Mouse (Mus musculus) embryo, embryonic 11.5 days (tissue): ENCODE results near the gene Hivep3.
A peak's percentile ranks its signal among the peaks of the same experiment; 100 is the strongest.

ENCODE experiments used
- DNase-seq: peaks from one replicate; pipeline ENCODE4 v3.0.0-alpha.2; 2012; ENCODE audit warnings: low read depth, low spot score

The Hivep3 gene

DNA sequence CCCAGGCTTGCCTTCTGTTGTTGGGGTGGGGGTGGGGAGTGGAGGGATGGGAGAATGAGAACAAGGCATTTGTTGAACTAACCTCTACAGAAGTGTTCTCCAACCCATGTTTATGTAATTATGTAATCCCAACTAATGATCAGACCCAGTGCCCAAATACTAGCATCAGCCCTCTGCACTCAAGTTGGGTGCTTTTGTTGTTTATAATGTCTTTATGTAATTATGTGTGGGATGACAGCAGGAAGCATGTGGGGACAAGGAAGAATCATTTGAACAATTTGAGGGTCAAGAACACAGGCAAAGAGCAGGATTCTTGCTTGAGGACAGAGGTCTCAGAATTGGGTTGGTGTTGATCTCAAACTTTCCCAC is 82.2 kb downstream of the Hivep3 start:
- no peak for DNase-seq

DNA sequence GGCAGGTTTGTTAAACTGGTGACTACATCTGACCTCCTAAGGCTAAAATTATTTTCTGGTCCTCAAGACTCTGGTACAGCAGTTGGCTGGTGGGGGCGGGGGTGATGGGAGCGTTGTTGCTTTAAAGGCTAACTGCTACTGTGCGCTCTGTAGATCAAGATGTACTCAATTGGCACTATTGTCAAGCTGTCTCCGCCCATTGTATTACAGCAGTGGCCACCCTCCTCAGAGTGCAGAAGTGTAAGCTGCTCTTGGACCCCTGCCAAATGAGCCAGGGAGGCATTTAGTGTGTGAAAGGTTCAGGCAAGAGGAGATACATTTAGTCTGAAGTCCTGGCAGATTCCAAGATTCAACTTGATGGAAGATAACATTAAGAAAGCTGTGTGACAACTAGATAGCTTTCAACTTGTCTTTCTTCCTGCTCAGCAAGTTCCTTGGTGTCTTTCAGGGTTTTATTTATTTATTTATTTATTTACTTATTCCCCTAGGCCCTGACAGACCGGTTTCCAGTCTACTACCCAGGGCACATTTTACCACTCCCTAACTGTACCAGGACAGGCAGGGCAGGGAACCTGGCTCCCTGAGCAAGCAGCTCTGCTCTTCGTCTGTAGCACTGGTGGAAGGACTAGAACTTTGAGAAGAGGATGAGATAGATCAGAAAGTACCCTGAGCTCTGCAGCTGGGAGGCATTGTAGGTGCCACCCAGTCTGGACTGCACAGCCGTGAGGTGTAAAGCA is 83.2 kb downstream of the Hivep3 start:
- peak; percentile 20 for DNase-seq

DNA sequence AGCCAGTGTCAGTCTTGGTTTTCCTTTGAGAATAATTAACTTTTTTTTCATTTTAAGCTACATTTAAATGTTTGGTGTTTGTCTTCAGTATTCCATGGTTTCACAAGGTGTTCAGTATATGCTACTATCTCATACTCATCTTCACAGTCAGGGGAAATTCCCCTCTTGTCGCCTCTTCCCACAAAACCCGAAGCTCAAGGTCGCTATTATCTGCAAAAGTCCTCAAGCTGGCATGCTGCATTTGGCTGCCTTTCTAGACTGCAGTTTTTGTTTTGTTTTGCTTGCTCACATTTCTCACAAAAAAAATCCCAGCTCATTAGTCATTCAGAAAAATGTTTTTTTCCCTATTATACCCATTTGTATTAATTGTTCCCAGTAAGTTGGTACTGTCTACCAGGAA is 92.4 kb downstream of the Hivep3 start:
- DNase-seq, result no peak

DNA sequence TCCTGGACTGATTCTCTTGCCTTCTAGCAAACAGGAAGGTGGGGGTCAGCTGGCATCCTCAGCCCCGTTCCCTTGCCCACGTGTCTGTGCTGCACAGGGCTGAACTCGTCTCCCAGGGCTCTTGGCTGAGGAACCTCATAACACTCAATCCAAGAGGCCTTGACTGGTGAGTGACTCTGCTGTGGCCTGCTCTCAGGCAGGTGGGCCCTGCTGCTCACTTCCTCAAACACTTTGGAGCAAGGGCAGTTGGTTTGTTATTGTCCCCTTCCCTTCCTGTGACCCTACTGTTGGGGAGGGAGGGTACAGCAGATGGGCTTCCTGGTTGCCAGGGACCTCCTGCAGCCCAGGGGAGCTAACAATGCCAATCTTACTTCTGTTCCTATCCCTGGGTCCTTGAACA is 94.8 kb downstream of the Hivep3 start:
- DNase-seq, result no peak

DNA sequence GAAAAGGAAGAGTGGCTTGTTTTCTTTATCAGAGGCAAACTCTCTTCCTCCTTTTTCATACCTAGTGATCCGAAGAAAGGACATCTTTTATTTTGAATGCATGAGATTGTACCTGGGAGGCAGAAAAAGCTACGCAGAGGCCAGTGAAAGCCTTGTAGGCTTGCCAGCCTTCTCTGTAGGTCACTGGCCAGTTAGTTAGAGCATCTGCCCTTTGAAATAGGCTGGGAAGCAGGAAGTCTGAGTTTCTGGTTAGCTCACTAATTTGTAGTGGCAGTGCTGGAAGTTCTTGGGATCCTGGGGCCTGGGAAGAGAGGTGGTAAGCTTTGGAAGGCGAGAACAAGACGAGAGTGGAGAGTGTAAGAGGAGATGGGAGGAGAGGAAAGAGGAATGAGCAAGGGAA is 95.4 kb downstream of the Hivep3 start:
- no peak for DNase-seq

DNA sequence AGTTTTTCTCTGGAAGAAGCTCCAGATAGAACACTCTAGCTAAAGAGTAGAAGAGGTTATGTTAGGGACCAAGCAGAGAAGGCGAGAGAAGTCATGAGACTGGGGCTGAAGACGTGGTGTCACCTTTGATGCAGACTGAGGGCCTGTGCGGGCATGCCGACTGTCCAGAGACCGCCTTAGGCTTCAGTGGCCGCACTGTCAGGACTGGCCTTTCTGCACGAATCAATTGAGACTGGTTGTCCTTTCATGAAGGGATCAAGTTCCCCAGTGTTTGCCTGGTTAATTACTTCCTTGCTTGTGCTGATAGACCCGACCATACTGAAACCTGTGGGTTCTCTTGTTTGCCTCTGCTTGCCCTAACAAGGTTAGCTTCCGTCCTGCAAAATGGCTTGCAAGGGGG is 99.7 kb downstream of the Hivep3 start:
- no peak for DNase-seq

DNA sequence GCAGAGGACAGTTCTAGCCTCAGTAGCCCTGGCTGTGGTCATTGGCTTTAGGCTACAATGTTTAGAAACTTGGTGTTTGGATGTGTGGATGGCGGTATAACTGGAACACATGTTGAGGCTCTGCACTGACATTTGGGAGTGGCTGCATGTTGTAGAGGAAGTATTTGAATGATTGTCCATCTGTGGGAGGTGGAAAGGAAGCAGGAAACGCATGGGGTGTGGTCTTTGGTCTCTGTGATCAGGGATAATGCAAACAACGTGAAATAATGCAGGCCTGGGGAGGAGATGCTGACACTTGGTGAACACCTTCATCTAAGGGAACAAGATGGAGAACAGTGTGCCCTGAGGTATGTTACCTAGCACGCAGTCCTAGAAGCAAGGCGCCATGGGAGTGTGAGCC is 100.3 kb downstream of the Hivep3 start:
- no peak for DNase-seq

DNA sequence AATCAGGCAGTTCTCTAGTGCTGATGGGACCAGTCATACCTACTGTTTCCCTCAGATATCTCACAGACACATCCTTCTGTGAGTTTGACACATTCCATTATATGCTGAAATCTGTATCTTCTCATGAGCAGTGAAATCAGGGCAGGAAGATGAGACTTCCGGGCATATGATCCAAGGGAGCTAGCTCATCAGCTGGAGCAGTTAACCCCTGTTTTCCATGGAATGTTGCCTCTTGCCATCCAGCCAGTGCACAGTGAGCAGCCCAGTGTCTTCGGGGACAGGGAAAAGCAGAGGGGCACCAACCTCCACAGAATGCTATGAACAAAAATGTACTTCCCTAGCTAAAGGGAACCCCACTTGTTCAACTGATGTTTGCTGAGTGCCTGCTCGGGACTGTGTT is 102.6 kb downstream of the Hivep3 start:
- DNase-seq, result no peak

DNA sequence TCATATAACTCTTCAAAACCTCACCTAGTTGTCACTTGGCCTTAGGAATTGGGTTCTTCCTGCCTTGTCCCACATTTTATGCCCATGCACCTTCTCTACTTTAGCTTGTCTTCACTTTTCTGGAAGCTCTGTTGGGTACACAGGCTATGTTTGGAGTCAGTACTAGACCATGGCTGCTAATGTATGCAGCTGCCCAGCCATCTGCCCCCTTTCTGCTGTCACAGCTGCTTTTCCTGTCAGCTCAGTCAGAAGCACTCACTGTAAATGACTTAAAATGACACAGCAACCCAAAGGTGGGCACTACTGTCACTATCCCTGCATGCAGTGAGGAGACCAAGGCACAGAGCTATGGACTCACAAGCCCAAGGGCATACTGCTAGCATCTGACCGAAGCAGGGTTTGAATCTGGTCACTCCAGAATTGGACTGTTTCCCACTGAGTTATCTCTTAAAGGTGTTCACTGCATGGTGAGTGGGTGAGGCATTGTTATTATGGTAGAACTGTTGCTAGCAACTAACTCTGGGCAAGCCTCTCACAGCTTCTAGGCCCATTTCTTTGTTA is 104.0 kb downstream of the Hivep3 start:
- no peak for DNase-seq

DNA sequence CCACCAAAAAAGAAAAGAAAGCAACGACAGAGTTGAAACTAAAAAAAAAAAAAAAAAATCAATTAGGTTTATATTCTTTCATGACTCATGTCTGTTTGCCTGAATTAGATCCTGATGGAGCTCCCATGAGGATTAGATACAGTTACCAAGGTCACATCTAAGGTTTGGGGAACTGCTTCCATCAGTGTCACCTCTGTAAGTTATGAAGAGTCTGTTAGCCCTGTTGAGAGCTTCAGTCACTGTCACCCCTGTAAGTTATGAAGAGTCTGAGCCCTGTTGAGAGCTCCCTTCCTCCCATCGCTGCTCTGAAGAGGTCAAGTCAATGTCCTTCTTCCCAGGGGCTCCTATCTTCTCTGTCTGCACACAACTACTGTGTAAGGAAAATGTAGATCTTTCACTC is 104.7 kb downstream of the Hivep3 start:
- DNase-seq, result no peak

DNA sequence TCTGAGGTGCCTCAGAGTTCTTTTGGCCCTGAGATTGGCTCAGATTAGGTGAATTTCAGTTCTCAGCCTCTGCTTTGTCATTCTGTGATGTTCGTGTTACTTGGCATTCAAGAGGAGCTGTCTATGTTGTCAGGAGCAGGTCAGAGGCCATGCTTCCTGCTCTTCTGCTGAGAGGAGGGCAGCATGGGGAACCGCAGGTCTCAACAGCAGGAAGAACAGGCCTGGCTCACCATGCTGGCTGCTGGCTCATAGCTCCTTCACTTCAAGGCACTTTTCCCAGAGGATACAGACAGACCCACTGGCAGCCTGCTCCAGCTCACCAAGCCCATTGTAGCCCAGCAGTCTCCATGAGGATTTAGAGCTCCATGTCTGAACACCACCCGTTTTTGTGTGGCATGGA is 109.7 kb downstream of the Hivep3 start:
- no peak for DNase-seq

DNA sequence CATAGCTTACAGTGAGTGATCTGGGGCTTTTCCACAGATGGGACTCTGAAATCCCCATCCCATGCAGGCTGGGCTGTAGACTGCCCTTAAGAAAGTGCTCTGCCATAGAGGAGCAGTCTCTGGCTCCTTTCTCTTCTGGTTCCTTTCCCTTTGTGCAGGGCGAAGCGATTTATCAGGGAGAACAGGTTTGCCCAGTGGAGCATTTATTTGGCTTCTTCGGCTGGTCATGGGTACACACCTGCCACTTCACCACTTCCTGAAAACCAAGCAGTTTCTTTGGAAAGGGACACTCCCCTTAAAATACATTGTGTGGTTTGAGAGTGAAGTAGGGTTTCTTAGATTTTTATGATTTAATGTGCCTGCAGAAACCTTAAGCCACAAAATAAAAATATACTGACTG is 110.7 kb downstream of the Hivep3 start:
- DNase-seq, result no peak

DNA sequence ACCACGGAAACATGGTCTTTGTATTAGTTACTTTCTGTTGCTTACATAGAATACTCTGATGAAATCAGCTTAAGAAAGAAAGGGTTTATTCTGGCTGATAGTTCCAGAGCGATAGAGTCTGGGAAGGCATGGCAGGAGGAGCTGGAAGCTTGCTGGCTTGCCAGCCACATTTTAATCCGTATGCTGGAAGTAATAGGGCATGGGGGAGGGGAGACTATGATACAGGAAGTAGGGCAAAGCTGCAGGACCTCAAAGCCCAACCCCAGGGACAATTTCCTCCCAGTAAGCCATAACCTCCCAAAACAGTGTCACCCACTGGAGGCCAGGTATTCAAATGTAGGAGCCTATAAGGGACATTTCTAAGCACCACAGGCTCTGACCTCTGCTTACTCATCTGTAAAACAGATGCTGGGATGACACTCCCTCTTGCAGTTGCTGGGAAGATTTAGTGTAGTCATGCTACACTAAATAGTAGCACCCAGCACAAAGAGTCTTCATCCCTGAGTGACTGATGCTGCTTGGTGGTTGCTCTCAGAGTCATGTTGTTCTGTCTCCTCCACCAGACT is 112.1 kb downstream of the Hivep3 start:
- DNase-seq, result no peak

DNA sequence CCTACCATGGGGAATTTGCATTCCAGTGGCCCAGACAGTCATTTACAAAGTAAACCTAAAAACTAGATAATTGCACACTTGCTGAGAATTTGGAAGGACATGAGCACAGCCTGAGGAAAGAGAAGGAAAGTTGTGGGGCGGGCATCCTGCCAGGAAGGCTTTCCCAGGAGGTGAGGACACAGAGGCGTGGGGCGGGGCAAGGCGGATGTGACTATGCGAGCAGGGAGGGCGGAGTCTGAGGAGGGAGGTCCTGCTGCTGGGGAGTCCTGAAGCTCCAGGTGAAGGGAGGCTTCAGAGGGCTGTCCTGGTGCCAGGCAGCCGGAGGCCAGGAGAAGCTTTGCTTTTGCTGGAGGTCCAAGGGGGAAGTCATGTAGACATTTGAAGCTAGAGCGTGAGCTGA is 118.9 kb downstream of the Hivep3 start:
- DNase-seq, result no peak

DNA sequence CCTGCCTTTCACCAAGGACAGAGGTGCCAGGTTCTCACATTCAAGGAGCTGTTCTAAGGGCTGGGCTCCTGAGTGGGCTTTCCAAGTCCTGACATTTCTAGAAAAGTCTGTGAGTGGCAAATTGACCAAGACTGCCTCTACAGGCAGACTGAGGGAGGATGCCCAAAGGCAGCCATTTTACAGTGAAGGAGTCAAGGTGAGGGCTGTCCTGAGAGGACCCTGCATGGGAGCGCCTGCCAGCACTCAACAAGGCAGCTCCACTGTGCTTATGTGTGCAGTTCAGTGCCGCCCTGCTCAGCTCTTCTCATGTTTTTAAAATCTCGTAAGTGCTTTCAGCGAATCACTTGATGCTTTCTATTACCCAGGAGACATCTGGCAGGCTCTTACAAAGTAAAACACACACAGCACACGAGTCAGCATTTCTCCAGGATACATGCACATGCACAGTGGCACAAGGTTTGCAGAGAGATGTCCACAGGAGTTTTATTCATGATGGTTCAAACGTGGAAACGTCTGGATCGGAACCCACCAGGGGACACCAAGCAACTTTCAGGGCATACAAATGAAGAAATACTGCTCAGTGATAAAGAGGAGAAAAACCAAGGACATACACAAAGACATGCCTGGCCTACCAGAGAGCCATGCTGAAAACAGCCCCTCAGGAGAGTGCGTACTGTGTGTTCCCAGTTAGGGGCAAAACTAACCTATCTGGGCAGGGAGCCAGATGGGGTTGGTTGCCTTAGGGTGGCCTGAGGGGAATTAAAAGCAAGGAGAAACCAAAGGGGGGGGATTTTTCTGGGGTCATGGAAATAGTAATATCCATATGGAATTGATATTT is 120.9 kb downstream of the Hivep3 start:
- DNase-seq, result no peak

DNA sequence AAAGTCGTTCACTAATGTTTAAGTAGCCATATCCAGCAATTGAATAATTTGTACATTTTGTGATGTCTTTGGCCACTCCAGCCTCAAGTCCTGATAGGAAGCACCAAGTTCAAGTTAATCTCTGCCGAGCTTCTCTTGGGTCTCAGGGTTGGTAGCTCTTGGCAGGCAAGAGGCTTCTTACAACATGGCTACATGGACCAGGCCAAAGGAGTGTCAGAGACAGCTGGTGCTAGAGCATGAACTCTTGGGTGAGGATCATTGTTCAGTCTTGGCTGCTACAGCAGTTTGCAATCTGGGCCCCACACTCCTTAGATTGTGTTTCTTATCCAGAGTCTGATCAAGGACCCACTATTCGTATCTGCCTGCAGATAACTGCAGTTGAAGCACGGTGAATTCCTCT is 125.9 kb downstream of the Hivep3 start:
- DNase-seq, result no peak

DNA sequence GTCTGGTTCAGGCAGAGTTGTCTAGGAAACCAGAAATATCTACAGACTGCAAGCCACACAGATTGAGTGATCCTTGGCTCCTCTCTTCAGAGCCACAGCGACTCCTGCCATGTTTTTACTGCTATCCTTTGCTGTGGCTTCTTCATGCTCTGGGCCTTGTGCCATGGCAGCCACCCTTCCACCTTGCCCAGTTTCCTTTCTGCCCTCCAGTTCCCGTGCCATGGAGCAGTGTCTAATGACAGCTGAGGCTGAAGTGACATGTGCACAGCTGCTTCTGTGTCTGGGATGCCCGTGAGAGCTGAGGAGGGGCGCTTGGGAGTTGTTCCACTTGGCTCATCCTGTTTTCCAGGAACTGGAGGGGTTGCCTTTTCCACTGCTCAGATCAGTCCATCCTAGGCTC is 127.4 kb downstream of the Hivep3 start:
- no peak for DNase-seq

DNA sequence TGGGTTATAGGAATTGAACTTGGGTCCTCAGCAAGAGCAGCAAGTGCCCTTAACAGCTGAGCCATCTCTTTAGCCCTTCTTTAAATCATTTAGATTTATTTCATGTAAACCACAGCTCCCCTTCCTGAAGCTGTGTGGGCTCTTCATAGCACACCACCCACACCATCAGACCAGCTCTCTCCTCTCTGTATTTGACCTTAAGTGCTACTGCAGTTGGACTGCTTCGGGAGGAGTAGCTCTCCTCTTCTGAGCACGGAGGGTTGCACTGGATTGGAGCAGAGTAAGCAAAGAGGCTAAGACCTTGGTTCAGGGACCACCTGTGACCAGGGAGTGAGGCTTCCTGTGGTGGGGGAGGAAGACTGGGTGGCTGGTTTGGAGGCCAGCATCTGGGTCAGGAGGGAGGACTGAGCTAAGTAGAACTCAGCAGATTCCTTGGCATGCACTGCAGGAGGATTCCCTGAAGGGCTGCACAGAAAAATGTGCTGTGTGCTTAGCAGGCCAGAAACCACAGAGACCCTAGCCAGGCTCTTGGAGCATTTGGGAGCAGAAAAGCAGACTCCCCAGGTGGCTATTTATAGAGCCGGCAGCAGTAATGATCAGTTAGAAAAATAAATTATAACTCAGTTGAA is 132.4 kb downstream of the Hivep3 start:
- no peak for DNase-seq

DNA sequence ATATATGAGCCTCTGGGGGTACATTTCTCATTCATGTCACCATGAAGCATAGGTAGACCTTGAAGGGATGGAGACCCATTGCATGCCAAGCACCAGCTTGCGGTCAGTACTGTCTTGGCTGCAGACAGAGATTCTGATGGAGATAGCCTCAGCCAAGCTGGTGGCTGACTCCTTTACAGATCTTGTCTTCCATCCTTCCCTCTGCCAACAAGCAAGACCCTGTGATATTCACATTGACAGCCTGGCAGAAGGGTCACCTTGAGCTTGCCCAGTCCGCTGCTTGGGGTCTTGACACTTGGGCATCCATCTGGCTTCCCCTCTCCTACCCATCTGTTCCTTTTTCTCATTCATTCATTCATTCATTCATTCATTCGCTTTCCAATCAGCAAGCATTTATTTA is 133.5 kb downstream of the Hivep3 start:
- no peak for DNase-seq

DNA sequence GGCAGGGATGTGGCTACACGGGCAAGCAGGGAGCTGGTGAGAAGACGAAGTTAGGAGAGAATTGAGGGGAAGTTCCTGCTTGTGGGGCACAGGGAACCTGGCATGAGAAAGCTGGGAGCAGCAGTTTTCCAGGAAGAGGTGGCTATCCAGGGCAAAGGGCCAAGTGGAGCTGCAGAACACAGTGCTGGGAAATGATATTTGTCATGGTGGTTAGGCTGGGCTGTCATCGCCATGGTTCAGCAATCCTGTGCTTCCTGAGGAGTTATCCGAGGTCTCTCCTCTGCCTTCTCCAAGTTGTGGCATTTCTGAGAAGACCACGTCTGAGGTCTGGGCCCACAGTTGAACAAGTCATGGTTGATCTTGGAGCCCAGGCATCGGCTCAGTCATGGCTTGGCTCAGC is 136.8 kb downstream of the Hivep3 start:
- no peak for DNase-seq

DNA sequence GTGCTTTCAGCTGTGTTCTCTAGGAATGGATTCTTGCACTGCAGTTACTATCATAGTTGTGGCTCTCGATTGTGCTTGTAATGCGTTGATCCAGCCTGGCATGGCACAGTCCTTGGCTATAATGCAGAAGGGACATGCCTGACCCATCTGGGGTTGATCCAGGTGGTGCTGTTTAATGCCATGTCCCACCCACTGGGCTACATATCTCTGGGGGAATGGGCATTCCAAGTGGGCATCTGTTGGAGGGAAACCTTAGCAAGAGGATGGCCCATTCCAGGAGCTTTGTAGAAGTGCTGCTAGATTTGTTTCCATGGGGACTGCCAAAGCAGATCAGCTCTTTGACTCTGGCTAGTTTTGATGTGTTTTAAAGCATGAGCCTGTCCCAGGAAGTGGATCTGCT is 137.9 kb downstream of the Hivep3 start:
- no peak for DNase-seq

DNA sequence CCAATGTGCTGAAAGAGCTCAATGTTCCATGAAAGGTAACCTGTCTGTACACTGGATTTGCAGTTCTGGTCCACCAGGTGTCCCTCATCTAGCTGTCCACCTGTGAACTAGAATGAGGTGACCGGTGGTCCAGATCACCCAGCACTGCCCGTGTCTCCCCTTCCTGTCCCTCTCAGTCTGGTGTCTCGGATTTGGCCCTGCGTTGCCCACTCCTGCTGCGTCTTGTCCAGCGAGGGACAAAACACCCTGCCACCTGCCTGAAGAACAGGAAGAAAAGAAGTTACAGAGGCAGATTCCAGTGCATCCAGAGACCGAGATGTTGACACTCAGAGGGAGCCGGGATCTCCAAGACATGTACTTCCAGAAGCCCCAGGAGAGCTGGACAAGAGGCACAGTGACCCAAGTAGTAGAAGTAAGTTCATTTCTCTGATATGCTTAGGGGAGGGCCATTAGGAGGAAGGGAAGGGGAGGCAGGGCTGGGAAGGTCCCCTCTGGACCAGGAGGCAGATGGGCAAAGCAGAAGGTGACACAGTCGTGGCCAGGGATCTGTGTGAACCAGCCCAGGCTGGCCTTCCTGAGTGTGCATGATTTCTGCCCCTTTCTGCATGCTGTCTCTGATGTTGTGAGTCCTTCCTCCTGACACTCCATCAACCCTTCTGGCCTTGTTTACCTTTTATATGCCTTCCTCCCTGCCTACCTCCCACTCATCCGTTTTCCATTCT is 138.4 kb downstream of the Hivep3 start:
- DNase-seq, result no peak
